Mouse (Mus musculus) heart, adult 2 months (tissue): Measurements from ENCODE around the gene 0610009B22Rik.

Experiments used
- CTCF ChIP-seq: fragments of 200-600 bp; IDR thresholded peaks from 2 replicates; pipeline ENCODE4 v1.8.1; 2022; ENCODE audit warnings: antibody characterized with exemption, mild to moderate bottlenecking, moderate library complexity
- EP300 ChIP-seq: fragments of 200-500 bp; IDR thresholded peaks from 2 replicates; pipeline ENCODE4 v1.6.1; 2011; ENCODE audit warnings: low read depth, low read length, control low read depth; ENCODE audit not compliant: insufficient read depth

GRCm38 (mm10) chr11:51650261-51650660, 38.4 kb downstream of the 0610009B22Rik start:
- TF ChIP-seq CTCF (no peak), EP300 (no peak)
